Mouse (Mus musculus) heart, postnatal 0 days (tissue): ENCODE measurements at regions not wholly inside any gene's neighbourhood (a gene's known extent, or its start where the extent isn't known, plus 50 kb on each side); places are given as distances from the start of the nearest gene placed in this dataset.

Experiments
- CTCF ChIP-seq: IDR thresholded peaks from 2 replicates; pipeline ENCODE4 v1.5.1; 2016; ENCODE audit warnings: antibody characterized with exemption, control low read depth, low read depth
- EP300 ChIP-seq: IDR thresholded peaks from 2 replicates; pipeline ENCODE4 v1.6.1; 2016; ENCODE audit warnings: antibody characterized with exemption, low read depth

GRCm38 (mm10) chr15:96780606-96781005 is 81.1 kb upstream of the Slc38a2 start:
- TF ChIP-seq CTCF (no peak), EP300 (no peak)
